Mouse (Mus musculus) midbrain, embryonic 10.5 days (tissue): Measurements from ENCODE around the gene Dagla. TPM values are rescaled to one million over a fixed set of nuclear protein-coding genes. Genes with fewer than 3 reads are reported as not detected.

ENCODE experiments used
- DNase-seq: peaks from one replicate; pipeline ENCODE4 v3.0.0-alpha.2; 2017; ENCODE audit warnings: low spot score
- H3K27ac ChIP-seq: fragments of 300-500 bp; sonication (generic); replicated peaks from 2 replicates; pipeline ENCODE4 v1.5.1; 2016; ENCODE audit warnings: mild to moderate bottlenecking
- H3K27me3 ChIP-seq: fragments of 300-500 bp; sonication (generic); 2 replicates; pipeline ENCODE4 v1.6.1; 2016; ENCODE audit warnings: low read depth, mild to moderate bottlenecking; ENCODE audit not compliant: poor library complexity, severe bottlenecking
- H3K36me3 ChIP-seq: fragments of 300-500 bp; sonication (generic); 2 replicates; pipeline ENCODE4 v1.6.1; 2016; ENCODE audit warnings: mild to moderate bottlenecking, moderate library complexity
- H3K4me1 ChIP-seq: fragments of 300-500 bp; sonication (generic); 2 replicates; pipeline ENCODE4 v1.6.1; 2016
- H3K4me3 ChIP-seq: fragments of 300-500 bp; sonication (generic); 2 replicates; pipeline ENCODE4 v1.5.1; 2016; ENCODE audit warnings: mild to moderate bottlenecking, moderate library complexity
- H3K9me3 ChIP-seq: fragments of 300-500 bp; sonication (generic); replicated peaks from 2 replicates; pipeline ENCODE4 v1.6.1; 2016; ENCODE audit warnings: mild to moderate bottlenecking
- WGBS: fragments of 180-500 bp; shearing (Covaris S2); methylation state at CpG from one replicate; pipeline ENCODE4 v1.1.7; 2016; 5-methylcytosine and 5-hydroxymethylcytosine counted together
- polyA plus RNA-seq: library from polyadenylated mRNA; unstranded; fragments of >200 nt; fragmentation: Nextera tagmentation; extraction: Ambion mirVana; gene quantifications from 2 replicates; pipeline ENCODE4 v1.2.1, GENCODE M21; 2016

Gene Dagla
- polyA plus RNA-seq, 1 experiment from 2014 or later, result 1.8 TPM

- Histone ChIP-seq H3K4me1 (peaks cover 39% of the 10 kb centered on the region), H3K27me3 (no peaks in the 10 kb centered on the region), H3K27ac (no peak overlapping the region; the same call in 1 of the 2 replicates), H3K4me3 (no peak overlapping the region), H3K36me3 (no peaks in the 10 kb centered on the region), H3K9me3 (no peaks in the 10 kb centered on the region)
- WGBS, result 47% methylated on average over 7 of the region's 8 CpGs
- no peak for DNase-seq
These were observed 82.0 kb downstream of the Dagla start for GRCm38 (mm10) chr19:10222656-10223055.

GRCm38 (mm10) chr19:10221585-10221984 lies 83.1 kb downstream of the Dagla start:
- H3K27ac ChIP-seq, result no peak overlapping the region
- no peak overlapping the region for H3K4me3 ChIP-seq
- no peak for DNase-seq
- peaks cover 39% of the 10 kb centered on the region for H3K4me1 ChIP-seq
- H3K36me3 ChIP-seq, result no peaks in the 10 kb centered on the region
- WGBS, result 74% methylated on average over 4 of the region's 4 CpGs
- no peaks in the 10 kb centered on the region for H3K9me3 ChIP-seq
- H3K27me3 ChIP-seq, result no peaks in the 10 kb centered on the region

- Histone ChIP-seq H3K27ac (peak overlapping the region; percentile 49; the same call in 1 of the 2 replicates), H3K9me3 (no peaks in the 10 kb centered on the region), H3K4me1 (peaks cover 33% of the 10 kb centered on the region), H3K4me3 (no peak overlapping the region), H3K36me3 (no peaks in the 10 kb centered on the region), H3K27me3 (no peaks in the 10 kb centered on the region)
- no peak for DNase-seq
- 82% methylated on average over 6 of the region's 6 CpGs for WGBS
These were observed 85.1 kb downstream of the Dagla start for GRCm38 (mm10) chr19:10219593-10219992.

- peaks cover 28% of the 10 kb centered on the region for H3K4me1 ChIP-seq
- H3K27ac ChIP-seq, result 0 out of 2 replicates have a peak overlapping the region, but pooled peaks have one; percentile 49
- 58% methylated on average over 3 of the region's 3 CpGs for WGBS
- DNase-seq, result peak; percentile 46
- no peak overlapping the region for H3K4me3 ChIP-seq
- no peaks in the 10 kb centered on the region for H3K9me3 ChIP-seq
- no peaks in the 10 kb centered on the region for H3K27me3 ChIP-seq
- H3K36me3 ChIP-seq, result no peaks in the 10 kb centered on the region
These were observed 85.6 kb downstream of the Dagla start for GRCm38 (mm10) chr19:10219108-10219507.

DNA sequence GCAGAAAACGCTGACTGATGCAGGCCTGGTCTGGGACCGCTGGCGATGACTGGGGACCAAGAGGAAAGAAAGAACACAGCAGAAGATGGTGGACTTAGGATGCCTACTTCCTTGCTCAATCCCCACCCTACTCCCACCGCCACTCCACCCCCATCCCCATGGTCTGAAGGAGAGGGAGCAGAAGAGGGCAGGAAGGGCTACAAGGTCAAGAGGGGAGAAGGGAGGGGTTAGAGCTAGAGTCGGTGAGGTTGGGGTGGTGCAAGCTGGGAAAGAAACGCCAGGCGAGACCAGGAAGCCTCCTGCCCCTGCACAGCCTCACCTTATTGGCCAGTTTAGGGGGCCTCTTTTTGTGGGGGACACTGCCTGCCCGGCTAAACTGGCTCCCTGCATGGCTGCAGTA lies 88.6 kb downstream of the Dagla start:
- Histone ChIP-seq H3K36me3 (peaks cover 27% of the 10 kb centered on the region), H3K4me3 (no peak overlapping the region), H3K27me3 (no peaks in the 10 kb centered on the region), H3K27ac (no peak overlapping the region), H3K4me1 (peaks cover 9% of the 10 kb centered on the region), H3K9me3 (no peaks in the 10 kb centered on the region)
- WGBS, result 80% methylated on average over 8 of the region's 8 CpGs
- no peak for DNase-seq

GRCm38 (mm10) chr19:10213796-10214471 lies 90.7 kb downstream of the Dagla start:
- Histone ChIP-seq H3K4me1 (peaks cover 5% of the 10 kb centered on the region; the same call in 1 of the 2 replicates), H3K9me3 (no peaks in the 10 kb centered on the region), H3K27ac (no peak overlapping the region), H3K4me3 (no peak overlapping the region), H3K27me3 (no peaks in the 10 kb centered on the region), H3K36me3 (peaks cover 48% of the 10 kb centered on the region)
- no peak for DNase-seq
- WGBS, result 96% methylated on average over 10 of the region's 10 CpGs

DNA sequence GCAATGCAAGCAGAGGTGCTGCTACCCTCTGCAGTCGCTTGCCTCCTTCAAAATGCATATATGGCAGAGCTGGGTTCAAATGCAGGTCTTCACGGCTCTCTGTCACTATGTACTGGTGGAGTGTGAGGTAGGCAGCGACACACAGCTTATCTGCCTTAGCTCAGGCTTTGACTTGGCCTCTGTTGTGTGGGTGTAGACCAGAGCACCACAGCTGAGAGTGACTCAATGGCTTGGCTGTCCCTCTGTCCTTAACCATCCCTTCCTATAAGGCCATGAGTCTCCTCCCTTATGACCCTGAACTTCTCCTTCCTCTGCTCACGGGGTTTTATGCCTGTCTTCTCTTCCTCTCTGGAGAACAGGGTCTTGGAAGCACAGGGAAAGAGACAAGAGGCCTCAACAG lies 93.8 kb downstream of the Dagla start:
- H3K36me3 ChIP-seq, result peaks cover 79% of the 10 kb centered on the region
- WGBS, result 88% methylated on average over 4 of the region's 4 CpGs
- no peak overlapping the region for H3K4me3 ChIP-seq

GRCm38 (mm10) chr19:10208851-10209250 lies 95.8 kb downstream of the Dagla start:
- Histone ChIP-seq H3K27ac (no peak overlapping the region), H3K4me1 (peaks cover 10% of the 10 kb centered on the region), H3K4me3 (no peak overlapping the region), H3K27me3 (no peaks in the 10 kb centered on the region), H3K36me3 (peaks cover 81% of the 10 kb centered on the region), H3K9me3 (no peaks in the 10 kb centered on the region)
- WGBS, result 87% methylated on average over 3 of the region's 3 CpGs
- no peak for DNase-seq

More for the DNA sequence above, 93.8 kb downstream of the Dagla start:
- Histone ChIP-seq H3K27me3 (no peaks in the 10 kb centered on the region), H3K27ac (no peak overlapping the region), H3K9me3 (no peaks in the 10 kb centered on the region), H3K4me1 (no peaks in the 10 kb centered on the region)
- DNase-seq, result no peak

DNA sequence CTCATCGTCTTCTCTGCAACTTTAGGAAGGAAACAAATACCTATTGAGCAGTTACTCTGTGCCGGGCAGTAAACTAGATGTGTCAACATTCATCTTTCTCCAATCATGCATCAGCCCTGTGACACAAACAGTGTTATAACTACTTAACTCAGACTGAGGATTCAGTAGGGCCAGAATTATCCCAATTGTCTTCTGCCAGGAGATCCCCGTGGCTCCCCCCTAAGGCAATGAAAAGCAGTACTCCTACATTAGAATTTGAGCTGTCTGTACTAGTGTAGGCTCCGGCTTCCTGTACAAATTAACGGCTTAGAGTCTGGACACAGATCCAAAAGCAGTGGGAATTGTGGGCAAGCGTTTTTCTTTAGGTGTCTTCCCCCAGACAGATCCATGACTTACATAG lies 99.6 kb downstream of the Dagla start:
- H3K4me3 ChIP-seq, result peak overlapping the region; percentile 90
- peaks cover 24% of the 10 kb centered on the region for H3K4me1 ChIP-seq
- H3K27ac ChIP-seq, result no peak overlapping the region
- 77% methylated on average over 6 of the region's 6 CpGs for WGBS
- DNase-seq, result no peak
- no peaks in the 10 kb centered on the region for H3K27me3 ChIP-seq
- peaks cover 67% of the 10 kb centered on the region for H3K36me3 ChIP-seq
- H3K9me3 ChIP-seq, result no peaks in the 10 kb centered on the region

GRCm38 (mm10) chr19:10204616-10205001 lies 100.1 kb downstream of the Dagla start:
- Histone ChIP-seq H3K27ac (peak overlapping the region; percentile 97), H3K9me3 (no peaks in the 10 kb centered on the region), H3K4me1 (peaks cover 24% of the 10 kb centered on the region), H3K36me3 (peaks cover 67% of the 10 kb centered on the region), H3K4me3 (peak overlapping the region; percentile 90), H3K27me3 (no peaks in the 10 kb centered on the region)
- WGBS, result 3% methylated on average over 5 of the region's 5 CpGs
- DNase-seq, result peak; percentile 33

DNA sequence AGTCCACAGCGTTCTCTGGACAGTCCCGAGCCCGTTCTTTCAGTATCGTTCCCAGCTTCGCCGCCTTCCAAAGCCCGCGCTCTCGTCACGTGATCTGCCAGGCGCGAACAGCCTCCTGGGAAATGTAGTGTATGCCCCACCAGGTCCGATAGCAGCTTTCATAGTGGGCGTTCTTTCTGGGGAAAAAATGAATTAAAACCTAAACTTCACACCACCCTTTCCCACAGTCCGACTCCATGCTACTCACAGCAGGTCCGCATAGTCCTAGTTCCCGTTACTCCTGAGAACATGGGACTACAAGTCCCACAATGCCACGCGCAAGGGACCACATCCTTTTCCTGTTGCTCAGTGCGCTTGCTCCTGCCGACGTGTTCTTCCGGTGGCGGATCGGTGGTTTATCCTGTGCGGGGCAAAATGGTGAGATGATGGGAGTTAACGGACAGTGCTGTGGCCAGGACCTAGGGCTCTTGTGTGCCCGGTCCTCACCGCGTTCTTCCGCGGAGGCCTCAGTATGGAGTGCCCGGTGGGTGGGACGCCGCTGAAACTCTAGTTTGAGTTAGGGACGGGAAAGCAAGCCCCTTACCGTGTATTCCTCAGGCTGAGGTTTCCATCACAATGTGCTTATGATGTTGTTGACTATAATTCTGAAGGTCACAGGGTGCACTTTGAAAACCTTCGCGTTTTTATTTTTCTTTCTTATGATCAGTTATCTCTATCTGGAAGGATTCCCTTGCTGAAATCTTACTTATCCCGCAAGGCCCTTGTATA lies 100.6 kb downstream of the Dagla start, which contains the start of the genes Tmem258 and Fen1:
Gene Tmem258, plus strand, starts transcription at position 167 of the 768 bp plus-strand sequence.
Gene Fen1, minus strand, starts transcription at position 322 of the 768 bp plus-strand sequence.
- DNase-seq, result peak; percentile 92
- peaks cover 24% of the 10 kb centered on the region for H3K4me1 ChIP-seq
- H3K36me3 ChIP-seq, result peaks cover 67% of the 10 kb centered on the region
- no peaks in the 10 kb centered on the region for H3K9me3 ChIP-seq
- H3K4me3 ChIP-seq, result peak within 1 kb of the TSS; percentile 90
- no peaks in the 10 kb centered on the region for H3K27me3 ChIP-seq
- H3K27ac ChIP-seq, result peak within 1 kb of the TSS; percentile 97
- under 1% methylated on average over 40 of the region's 40 CpGs for WGBS

DNA sequence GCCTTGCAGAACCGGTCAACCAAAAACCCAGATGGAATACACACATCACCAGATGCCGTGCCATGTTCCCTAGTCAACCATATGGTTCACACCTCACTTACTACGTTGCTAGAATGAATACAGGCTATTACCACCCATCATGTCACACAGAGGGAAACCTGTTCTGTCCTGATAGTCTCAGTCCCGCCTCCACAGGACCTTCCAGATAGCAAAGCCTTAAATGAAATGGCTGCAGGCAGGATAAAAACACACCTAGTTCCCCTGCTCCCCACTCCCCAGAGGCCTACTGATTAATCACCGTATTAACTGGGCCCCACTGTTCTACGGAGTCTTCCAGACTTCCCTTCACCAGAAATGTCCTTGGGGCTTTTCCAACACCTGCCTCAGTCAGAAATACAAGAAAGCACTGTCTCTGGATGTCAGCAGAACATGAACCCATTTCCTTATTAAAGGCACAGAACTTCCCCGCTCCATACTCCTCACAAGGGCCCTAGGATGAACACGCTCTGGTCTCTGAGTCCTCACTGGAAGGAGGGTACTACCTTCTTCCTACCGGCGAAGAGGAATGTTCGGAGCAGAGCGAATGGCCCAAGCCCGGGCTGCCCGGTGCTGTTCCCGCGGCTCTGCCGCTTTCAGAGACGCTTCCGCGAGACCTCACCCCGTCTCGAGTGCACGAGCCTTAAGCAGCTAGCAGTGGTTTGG lies 101.4 kb downstream of the Dagla start:
- whole genome bisulfite sequencing, result 4% methylated on average over 23 of the region's 23 CpGs
- peaks cover 24% of the 10 kb centered on the region for H3K4me1 ChIP-seq
- DNase-seq, result no peak
- no peaks in the 10 kb centered on the region for H3K9me3 ChIP-seq
- H3K27ac ChIP-seq, result peak overlapping the region; percentile 97
- no peaks in the 10 kb centered on the region for H3K27me3 ChIP-seq
- H3K36me3 ChIP-seq, result peaks cover 67% of the 10 kb centered on the region
- peak overlapping the region; percentile 90 for H3K4me3 ChIP-seq
